Mouse (Mus musculus) liver, adult 2 months (tissue): Measurements from ENCODE around the gene S1pr4.

Experiments used
- CTCF ChIP-seq: fragments of 200-500 bp; IDR thresholded peaks from 2 replicates; pipeline ENCODE4 v1.5.1; 2011; ENCODE audit warnings: low read depth, low read length, control low read depth
- POLR2A ChIP-seq: fragments of 200-500 bp; IDR thresholded peaks from 2 replicates; pipeline ENCODE4 v1.6.1; 2011; ENCODE audit warnings: low read length, control low read depth; ENCODE audit not compliant: insufficient read depth; ENCODE audit errors: extremely low read depth

- no peak for TF ChIP-seq CTCF
- TF ChIP-seq POLR2A = no peak
Measured at GRCm38 (mm10) chr10:81537429-81537828, 37.5 kb upstream of the S1pr4 start.
